Mouse (Mus musculus) myocyte (in vitro differentiated cells): ENCODE measurements around the gene Tor4a.

Experiments used
- POLR2A ChIP-seq: IDR thresholded peaks from one replicate; pipeline ENCODE4 v1.6.1; 2011; ENCODE audit warnings: low read depth, mild to moderate bottlenecking, control low read depth, moderate library complexity; ENCODE audit not compliant: insufficient read length
- TCF12 ChIP-seq: IDR thresholded peaks from one replicate; pipeline ENCODE4 v1.6.1; 2011; ENCODE audit warnings: mild to moderate bottlenecking, control low read depth; ENCODE audit not compliant: poor library complexity, insufficient read depth, severe bottlenecking

- TF ChIP-seq TCF12 (no peak), POLR2A (no peak)
These were observed 39.9 kb upstream of the Tor4a start, which contains the start of gene Rnf224 for GRCm38 (mm10) chr2:25236614-25237013.
